Mouse (Mus musculus): ENCODE measurements around the gene Txn1. TPM values are rescaled to one million over a fixed set of nuclear protein-coding genes. Genes with fewer than 3 reads are reported as not detected.

Gene Txn1
- 100 to 1,000 TPM; 126 to 295 (median 141) TPM for polyA plus RNA-seq (2017; shearing (Covaris generic))

GRCm38 (mm10) chr4:57956029-57956960, at the start of gene Txn1:
Gene Txn1, minus strand, starts transcription at chr4:57956411.
- peak; percentile 85 for ATAC-seq

- ATAC-seq: no peak
Observed at GRCm38 (mm10) chr4:58003501-58003900, 47.3 kb upstream of the Txn1 start.

GRCm38 (mm10) chr4:57991425-57991824, 35.2 kb upstream of the Txn1 start:
- ATAC-seq: no peak

GRCm38 (mm10) chr4:57974400-57975117, 18.3 kb upstream of the Txn1 start:
- no peak for ATAC-seq

GRCm38 (mm10) chr4:57973592-57974268, 17.5 kb upstream of the Txn1 start:
- ATAC-seq: no peak

- no peak for ATAC-seq
Observed at GRCm38 (mm10) chr4:57970285-57970684, 14.1 kb upstream of the Txn1 start.

- ATAC-seq: no peak
Observed at GRCm38 (mm10) chr4:57967195-57967594, 11.0 kb upstream of the Txn1 start.

GRCm38 (mm10) chr4:57965516-57965915, 9.3 kb upstream of the Txn1 start:
- ATAC-seq: no peak

GRCm38 (mm10) chr4:57964143-57964542, 7.9 kb upstream of the Txn1 start:
- ATAC-seq: no peak

- ATAC-seq: no peak
Observed at GRCm38 (mm10) chr4:57959056-57959455, 2.8 kb upstream of the Txn1 start.

- ATAC-seq: no peak
Observed at GRCm38 (mm10) chr4:57958098-57958497, 1.9 kb upstream of the Txn1 start.

GRCm38 (mm10) chr4:57957200-57958085, 1.2 kb upstream of the Txn1 start:
- no peak for ATAC-seq

GRCm38 (mm10) chr4:57955544-57955958, 660 bp downstream of the Txn1 start:
- ATAC-seq: peak; percentile 33

GRCm38 (mm10) chr4:57954991-57955390, 1.2 kb downstream of the Txn1 start:
- ATAC-seq: no peak

GRCm38 (mm10) chr4:57954580-57954979, 1.6 kb downstream of the Txn1 start:
- no peak for ATAC-seq

- ATAC-seq: no peak
Observed at GRCm38 (mm10) chr4:57953796-57954195, 2.4 kb downstream of the Txn1 start.

GRCm38 (mm10) chr4:57952891-57953290, 3.3 kb downstream of the Txn1 start:
- no peak for ATAC-seq

- no peak for ATAC-seq
Observed at GRCm38 (mm10) chr4:57952416-57952815, 3.8 kb downstream of the Txn1 start.

- no peak for ATAC-seq
Observed at GRCm38 (mm10) chr4:57949866-57950265, 6.3 kb downstream of the Txn1 start.

- no peak for ATAC-seq
Observed at GRCm38 (mm10) chr4:57947476-57947875, 8.7 kb downstream of the Txn1 start.

- ATAC-seq: no peak
Observed at GRCm38 (mm10) chr4:57947036-57947435, 9.2 kb downstream of the Txn1 start.

GRCm38 (mm10) chr4:57942892-57943291, 13.3 kb downstream of the Txn1 start:
- no peak for ATAC-seq
